Comparison of ENCODE assay signal across 10 mouse cellular contexts in genomic region chr13:56433466-56433865, GRCm38 (mm10). TPM values are rescaled to one million over a fixed set of nuclear protein-coding genes. Genes with fewer than 3 reads are reported as not detected.
DNase-seq lines count a peak whose midpoint lies in the region; ATAC-seq and TF ChIP-seq lines count a peak whose summit lies in the region.
"Had no signal": no experiment of that assay in that cellular context is flagged by ENCODE, and none has a peak within 500 bp of the region (broad histone marks: within the 10 kb centered on the region; RNA-seq: fewer than 3 reads in every experiment).

No protein-coding gene starts in this region.

- H3K4me1 ChIP-seq in liver, embryonic 12.5 days = no peaks in the 10 kb centered on the region
- no peaks in the 10 kb centered on the region; the same call in 1 of the 2 replicates for H3K4me1 ChIP-seq in cortical plate, adult 2 months (ENCODE audit: control insufficient read depth, insufficient read depth, low read length)
- H3K4me1 ChIP-seq in midbrain, embryonic 12.5 days = peaks cover 24% of the 10 kb centered on the region

- H3K9ac ChIP-seq in liver, embryonic 12.5 days = no peak overlapping the region
- no peak overlapping the region for H3K9ac ChIP-seq in midbrain, embryonic 12.5 days (replicated peaks)
- H3K9ac ChIP-seq: embryonic facial prominence, embryonic 15.5 days had no signal

- peaks cover 53% of the 10 kb centered on the region for H3K27me3 ChIP-seq in liver, embryonic 12.5 days (replicated peaks)
- H3K27me3 ChIP-seq in midbrain, embryonic 12.5 days = peaks cover 73% of the 10 kb centered on the region

- no peak overlapping the region for H3K4me3 ChIP-seq in liver, embryonic 12.5 days
- no peak overlapping the region for H3K4me3 ChIP-seq in cortical plate, adult 2 months (ENCODE audit: insufficient read depth, low read length)
- H3K4me3 ChIP-seq in left cerebral cortex, adult 2 months = no peak overlapping the region
- no peak overlapping the region for H3K4me3 ChIP-seq in midbrain, embryonic 12.5 days
- H3K4me3 ChIP-seq: embryonic facial prominence, embryonic 15.5 days; megakaryocyte, embryonic 14.5 days had no signal

- H3K4me2 ChIP-seq in liver, embryonic 12.5 days = no peak overlapping the region
- no peak overlapping the region for H3K4me2 ChIP-seq in midbrain, embryonic 12.5 days (replicated peaks)
- H3K4me2 ChIP-seq: embryonic facial prominence, embryonic 15.5 days had no signal

- no peak for ATAC-seq in liver, embryonic 12.5 days
- peak; percentile 56; the same call in 1 of the 2 replicates for ATAC-seq in granulocyte monocyte progenitor cell, adult 5-6 weeks (replicated peaks; ENCODE audit: poor library complexity, severe bottlenecking)
- peak; percentile 45; the same call in 1 of the 2 replicates for ATAC-seq in midbrain, embryonic 12.5 days (ENCODE audit: low FRiP score, low read depth)

- WGBS in liver, embryonic 12.5 days (ENCODE audit: insufficient replicate concordance) = 16% methylated on average over 10 of the region's 10 CpGs
- 9% methylated on average over 10 of the region's 10 CpGs for WGBS in midbrain, embryonic 12.5 days

- peak; percentile 58 for TF ChIP-seq CTCF in cortical plate, adult 2 months (IDR thresholded peaks at IDR 0.05; ENCODE audit: extremely low read depth, insufficient read depth, low read length)
- TF ChIP-seq CTCF in left cerebral cortex, adult 2 months (IDR thresholded peaks at IDR 0.05) = peak; percentile 79

- intact Hi-C loops in left cerebral cortex, adult 2 months (cut with DNase I) = no loop called here

- peak; percentile 60 for DNase-seq in liver
- peak; percentile 33 for DNase-seq in adrenal gland, adult 2 months
- DNase-seq in left cerebral cortex, adult 2 months (ENCODE audit: extremely low spot score in 1 of 2, low spot score in 2 of 2) = peak; percentile 59 to 68
- DNase-seq in thymus, postnatal 25 days = peak; percentile 52

- H3K9me3 ChIP-seq in liver, embryonic 12.5 days (replicated peaks) = no peaks in the 10 kb centered on the region
- no peaks in the 10 kb centered on the region for H3K9me3 ChIP-seq in midbrain, embryonic 12.5 days
- H3K9me3 ChIP-seq: embryonic facial prominence, embryonic 15.5 days; megakaryocyte, embryonic 14.5 days had no signal

- no peaks in the 10 kb centered on the region for H3K36me3 ChIP-seq in liver, embryonic 12.5 days
- H3K36me3 ChIP-seq in midbrain, embryonic 12.5 days = no peaks in the 10 kb centered on the region
- H3K36me3 ChIP-seq: embryonic facial prominence, embryonic 15.5 days had no signal

- no peak for TF ChIP-seq POLR2A in cortical plate, adult 2 months (IDR thresholded peaks at IDR 0.05; ENCODE audit: extremely low read depth, insufficient read depth, low read length)

- no peak overlapping the region for H3K27ac ChIP-seq in liver, embryonic 12.5 days
- no peak overlapping the region for H3K27ac ChIP-seq in cortical plate, adult 2 months (ENCODE audit: insufficient read depth, low read length)
- H3K27ac ChIP-seq in left cerebral cortex, adult 2 months = no peak overlapping the region
- H3K27ac ChIP-seq in midbrain, embryonic 12.5 days (replicated peaks) = no peak overlapping the region
- H3K27ac ChIP-seq: embryonic facial prominence, embryonic 15.5 days had no signal

RNA-seq across cellular contexts. Expression of gene Slc25a48, which starts 4.7 kb away (rescaled TPM):
- polyA plus RNA-seq in liver, embryonic 12.5 days (2016; fragmentation: Nextera tagmentation; extraction: Ambion mirVana) = 0.26 and 0.29 TPM in 2 replicates
- total RNA-seq in adrenal gland, adult 2 months (2021) = 1 to 10 TPM; 2.1 to 2.9 TPM
- 0.91 TPM in 2 replicates for polyA plus RNA-seq in adrenal gland, adult 2 months (2012; rRNA removed)
- 0.04 and 0.06 TPM in 2 replicates for polyA plus RNA-seq in cortical plate, adult 2 months (2012; rRNA removed)
- total RNA-seq in granulocyte monocyte progenitor cell, adult 5-6 weeks (2014; fragmentation: Nextera tagmentation) = not detected in 2 replicates
- not detected in 2 replicates for total RNA-seq in granulocyte monocyte progenitor cell, adult 5-6 weeks (2017)
- not detected for total RNA-seq in left cerebral cortex, adult 2 months (2021)
- polyA plus RNA-seq in midbrain, embryonic 12.5 days (2016; fragmentation: Nextera tagmentation; extraction: Ambion mirVana) = not detected in 2 replicates

RNA-seq across cellular contexts. Expression of gene Gm3045, which starts 7.1 kb away (rescaled TPM):
- not detected in 2 replicates for polyA plus RNA-seq in liver, embryonic 12.5 days (2016; fragmentation: Nextera tagmentation; extraction: Ambion mirVana)
- not detected for total RNA-seq in adrenal gland, adult 2 months (2021)
- polyA plus RNA-seq in adrenal gland, adult 2 months (2012; rRNA removed) = not detected in 2 replicates
- not detected in 2 replicates for polyA plus RNA-seq in cortical plate, adult 2 months (2012; rRNA removed)
- not detected in 2 replicates for total RNA-seq in granulocyte monocyte progenitor cell, adult 5-6 weeks (2014; fragmentation: Nextera tagmentation)
- not detected in 2 replicates for total RNA-seq in granulocyte monocyte progenitor cell, adult 5-6 weeks (2017)
- not detected for total RNA-seq in left cerebral cortex, adult 2 months (2021)
- not detected in 2 replicates for polyA plus RNA-seq in midbrain, embryonic 12.5 days (2016; fragmentation: Nextera tagmentation; extraction: Ambion mirVana)

RNA-seq across cellular contexts. Expression of gene Il9, which starts 48.6 kb away (rescaled TPM):
- polyA plus RNA-seq in liver, embryonic 12.5 days (2016; fragmentation: Nextera tagmentation; extraction: Ambion mirVana) = not detected in 2 replicates
- not detected for total RNA-seq in adrenal gland, adult 2 months (2021)
- polyA plus RNA-seq in adrenal gland, adult 2 months (2012; rRNA removed) = not detected in 2 replicates
- not detected in 2 replicates for polyA plus RNA-seq in cortical plate, adult 2 months (2012; rRNA removed)
- not detected in 2 replicates for total RNA-seq in granulocyte monocyte progenitor cell, adult 5-6 weeks (2014; fragmentation: Nextera tagmentation)
- not detected in 2 replicates for total RNA-seq in granulocyte monocyte progenitor cell, adult 5-6 weeks (2017)
- not detected for total RNA-seq in left cerebral cortex, adult 2 months (2021)
- not detected in 2 replicates for polyA plus RNA-seq in midbrain, embryonic 12.5 days (2016; fragmentation: Nextera tagmentation; extraction: Ambion mirVana)
- polyA plus RNA-seq: embryonic facial prominence, embryonic 15.5 days had no signal
